Mouse (Mus musculus) T-helper 17 cell (primary cell): Measurements from ENCODE around the gene Olfr1418.

ENCODE experiments used
- in situ Hi-C, 2 experiments: fragments of 300-600 bp; cut with MboI, MseI; formaldehyde crosslinking; loops; 1 replicate in 1 of 2; 2 replicates in 1 of 2; pipeline ENCODE4 v1.15.1; 2025; ENCODE audit warnings: high pct_unique_total_duplicates in 2 of 2

Olfr1418 gene

DNA sequence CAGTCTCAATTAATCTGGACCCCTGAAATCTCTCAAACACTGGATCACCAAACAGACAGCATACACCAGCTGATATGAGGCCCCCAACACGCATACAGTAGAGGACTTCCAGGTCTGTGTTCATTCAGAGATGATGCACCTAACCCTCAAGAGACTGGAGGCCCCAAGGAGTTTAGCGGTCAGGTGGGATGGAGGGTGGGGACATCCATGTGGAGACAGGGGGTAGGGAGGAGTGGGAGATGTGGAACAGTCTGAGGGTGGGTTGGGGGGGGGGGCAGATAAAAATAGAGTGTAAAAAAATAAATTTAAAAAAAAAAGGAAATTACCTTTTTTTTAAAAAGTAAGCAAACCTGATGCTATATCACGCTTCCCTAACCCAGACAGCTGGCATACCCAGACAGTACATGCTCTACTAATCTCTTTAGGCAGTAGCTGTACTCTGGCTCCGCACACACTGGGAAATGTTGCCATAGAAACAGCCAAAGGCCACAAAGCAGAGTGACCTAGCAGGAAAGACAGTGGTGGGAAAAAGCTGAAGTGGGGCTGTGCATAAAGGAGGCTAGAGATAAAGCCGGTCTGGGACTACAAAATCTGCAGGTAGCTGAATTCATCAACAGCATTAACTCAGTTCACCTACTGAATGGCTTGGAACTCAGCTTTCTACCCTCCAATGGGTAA lies 49.0 kb downstream of the Olfr1418 start:
- in situ Hi-C loops, result loop anchor here in 1 of 2 experiments (10.0 kb wide), 1 partner anchor 683 kb away; no protein-coding TSS in a partner anchor

DNA sequence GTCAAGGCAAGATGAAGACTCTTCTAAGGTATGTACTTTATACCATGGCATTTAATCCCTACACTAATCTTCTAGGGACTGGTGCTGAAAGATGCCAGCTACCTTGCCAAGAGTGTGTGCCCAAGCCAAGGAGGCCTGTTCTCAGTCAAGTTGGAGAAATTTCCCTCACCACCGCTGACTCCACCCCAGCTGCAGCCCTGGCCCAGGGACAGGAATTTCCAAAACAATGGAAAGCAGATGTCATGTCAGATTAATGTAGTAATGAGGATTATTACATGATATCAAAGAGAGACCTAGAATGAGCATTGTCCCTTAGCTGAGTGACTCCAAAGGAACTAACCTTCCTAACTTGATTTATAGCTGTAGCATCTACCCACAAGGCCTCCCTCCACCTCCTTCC lies 50.0 kb downstream of the Olfr1418 start:
- in situ Hi-C loops, result loop anchor here in 1 of 2 experiments (10.0 kb wide), 1 partner anchor 684 kb away; no protein-coding TSS in a partner anchor

GRCm38 (mm10) chr19:11810003-11810758 lies 50.7 kb downstream of the Olfr1418 start:
- in situ Hi-C loops, result loop anchor here in 1 of 2 experiments (10.0 kb wide), 1 partner anchor 685 kb away; no protein-coding TSS in a partner anchor

DNA sequence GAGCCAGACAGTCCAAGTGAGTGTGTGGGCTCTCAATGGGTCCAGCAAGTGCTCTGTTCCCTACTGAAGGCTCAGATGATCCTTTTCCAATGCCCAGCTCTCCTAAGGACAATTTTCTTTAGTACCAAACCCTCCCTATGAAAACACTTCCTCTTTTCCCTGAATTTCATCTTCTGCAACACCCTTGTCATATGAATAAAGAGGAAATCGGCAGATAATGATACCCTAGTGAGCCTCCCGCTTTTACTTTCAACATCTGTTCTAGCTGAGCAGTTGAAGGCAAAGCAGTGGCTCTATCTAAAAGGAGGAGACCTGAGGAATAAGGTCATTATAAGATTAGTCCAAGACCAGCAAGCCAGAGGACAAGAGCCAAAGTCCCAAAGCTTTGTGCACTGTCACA lies 52.4 kb downstream of the Olfr1418 start:
- in situ Hi-C loops, result loop anchor here in 1 of 2 experiments (5.0 kb wide), 1 partner anchor 36 kb away; the partner anchor contains the start of gene Mrpl16

DNA sequence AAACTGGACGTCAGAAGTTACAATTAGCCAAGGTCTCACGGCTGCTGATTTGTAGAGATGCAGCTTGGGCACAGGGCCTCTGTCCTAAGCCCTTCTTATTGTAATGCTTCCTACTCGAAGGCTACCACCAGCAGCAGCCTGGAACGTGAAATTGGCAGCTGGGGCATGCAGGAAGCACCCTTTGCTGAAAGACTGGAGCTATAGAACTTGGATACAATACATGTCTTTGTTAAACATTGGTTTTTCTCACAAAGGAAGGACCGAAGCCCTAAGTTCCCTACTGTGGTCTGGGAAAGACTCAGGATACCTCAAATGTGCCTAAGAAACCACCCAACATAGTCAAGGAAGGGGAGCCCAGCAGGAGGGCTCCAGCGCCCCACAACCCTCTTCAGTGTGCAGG lies 53.0 kb downstream of the Olfr1418 start:
- in situ Hi-C loops, result loop anchor here in 1 of 2 experiments (5.0 kb wide), 1 partner anchor 36 kb away; the partner anchor contains the start of gene Mrpl16

DNA sequence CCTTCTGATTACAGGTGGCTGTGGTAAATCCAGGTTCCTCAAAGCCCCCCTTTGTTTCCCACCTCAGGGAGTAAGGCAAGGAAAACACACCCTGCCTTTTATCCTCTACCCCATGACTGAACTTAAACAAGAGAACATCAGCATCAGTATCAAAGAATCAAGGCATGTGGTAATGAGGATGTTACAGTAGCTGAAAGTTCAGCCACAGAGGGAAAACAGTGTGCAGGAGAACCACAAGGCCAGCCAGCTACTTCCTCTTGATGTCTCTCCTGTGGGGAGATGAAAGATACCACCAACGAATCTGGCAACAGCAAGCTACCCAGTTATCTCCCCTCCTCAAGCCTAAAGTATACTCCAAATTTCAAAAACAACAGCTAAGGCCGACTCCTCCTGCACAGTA lies 53.6 kb downstream of the Olfr1418 start:
- in situ Hi-C loops, result loop anchor here in 1 of 2 experiments (5.0 kb wide), 1 partner anchor 35 kb away; the partner anchor contains the start of gene Mrpl16

DNA sequence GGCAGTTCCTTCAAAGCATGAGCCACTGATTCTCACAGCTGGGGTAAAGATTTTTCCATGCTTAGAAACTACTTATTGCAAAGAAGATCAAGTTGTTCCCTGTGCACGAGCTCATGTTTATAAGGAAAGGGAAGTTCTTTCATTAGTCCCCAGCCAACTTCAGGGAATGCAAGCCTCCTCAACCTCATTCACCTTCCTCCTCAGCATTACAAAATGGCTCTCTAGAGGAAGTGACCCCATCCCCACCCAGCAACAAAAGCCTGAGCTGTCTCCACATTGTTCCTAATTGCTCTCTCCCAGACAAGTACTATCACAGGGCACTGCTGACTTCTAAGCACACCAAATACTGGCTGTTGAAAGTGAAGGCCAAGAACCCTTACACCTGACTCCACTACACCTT lies 56.4 kb downstream of the Olfr1418 start:
- in situ Hi-C loops, result no loop called here
